Mouse (Mus musculus) spleen, adult 18-20 months (tissue): ENCODE results near the gene Sp4.

Experiments
- DNase-seq, 2 experiments: peaks; one replicate each; pipeline ENCODE4 v3.0.0; 2022; ENCODE audit warnings: mixed read lengths in 2 of 2

Sp4 gene

GRCm38 (mm10) chr12:118301072-118301865, at the start of gene Sp4:
TSS of gene Sp4 (minus strand) at chr12:118301440.
- DNase-seq: peak; percentile 83 to 88

- DNase-seq: no peak
These were observed 37.9 kb upstream of the Sp4 start for GRCm38 (mm10) chr12:118339107-118339506.

GRCm38 (mm10) chr12:118338243-118338642, 37.0 kb upstream of the Sp4 start:
- no peak for DNase-seq

GRCm38 (mm10) chr12:118337291-118337690, 36.1 kb upstream of the Sp4 start:
- DNase-seq: no peak

GRCm38 (mm10) chr12:118328739-118329249, 27.6 kb upstream of the Sp4 start:
- DNase-seq: no peak

- DNase-seq: no peak
These were observed 26.3 kb upstream of the Sp4 start for GRCm38 (mm10) chr12:118327566-118327965.

- no peak for DNase-seq
These were observed 24.9 kb upstream of the Sp4 start for GRCm38 (mm10) chr12:118326161-118326560.

- no peak for DNase-seq
These were observed 18.8 kb upstream of the Sp4 start for GRCm38 (mm10) chr12:118320076-118320475.

- DNase-seq: no peak
These were observed 13.2 kb upstream of the Sp4 start for GRCm38 (mm10) chr12:118314477-118314845.

GRCm38 (mm10) chr12:118313805-118314476, 12.7 kb upstream of the Sp4 start:
- DNase-seq: no peak

GRCm38 (mm10) chr12:118303586-118303985, 2.3 kb upstream of the Sp4 start:
- no peak for DNase-seq

GRCm38 (mm10) chr12:118303066-118303465, 1.8 kb upstream of the Sp4 start:
- DNase-seq: no peak

GRCm38 (mm10) chr12:118301866-118302835, 911 bp upstream of the Sp4 start:
- DNase-seq: peak; percentile 100

GRCm38 (mm10) chr12:118300754-118301071, 527 bp downstream of the Sp4 start:
- DNase-seq: no peak

- no peak for DNase-seq
These were observed 1.3 kb downstream of the Sp4 start for GRCm38 (mm10) chr12:118299956-118300355.

GRCm38 (mm10) chr12:118299172-118299571, 2.1 kb downstream of the Sp4 start:
- no peak for DNase-seq

GRCm38 (mm10) chr12:118298516-118298915, 2.7 kb downstream of the Sp4 start:
- DNase-seq: no peak

- DNase-seq: no peak
These were observed 5.0 kb downstream of the Sp4 start for GRCm38 (mm10) chr12:118296236-118296635.

- no peak for DNase-seq
These were observed 5.4 kb downstream of the Sp4 start for GRCm38 (mm10) chr12:118295793-118296192.

GRCm38 (mm10) chr12:118288947-118289346, 12.3 kb downstream of the Sp4 start:
- DNase-seq: no peak

GRCm38 (mm10) chr12:118285099-118285498, 16.1 kb downstream of the Sp4 start:
- no peak for DNase-seq

GRCm38 (mm10) chr12:118281961-118282360, 19.3 kb downstream of the Sp4 start:
- DNase-seq: no peak

GRCm38 (mm10) chr12:118276385-118276784, 24.9 kb downstream of the Sp4 start:
- DNase-seq: no peak
